Mouse (Mus musculus) lung, postnatal 10 days (tissue): ENCODE measurements around the gene Pemt.

Experiments used
- DNase-seq: peaks from one replicate; pipeline ENCODE4 v3.0.0; 2021

The Pemt gene

GRCm38 (mm10) chr11:60046058-60046735, at the start of gene Pemt:
Gene Pemt, minus strand, starts transcription at chr11:60046489.
- DNase-seq, result peak; percentile 97

DNA sequence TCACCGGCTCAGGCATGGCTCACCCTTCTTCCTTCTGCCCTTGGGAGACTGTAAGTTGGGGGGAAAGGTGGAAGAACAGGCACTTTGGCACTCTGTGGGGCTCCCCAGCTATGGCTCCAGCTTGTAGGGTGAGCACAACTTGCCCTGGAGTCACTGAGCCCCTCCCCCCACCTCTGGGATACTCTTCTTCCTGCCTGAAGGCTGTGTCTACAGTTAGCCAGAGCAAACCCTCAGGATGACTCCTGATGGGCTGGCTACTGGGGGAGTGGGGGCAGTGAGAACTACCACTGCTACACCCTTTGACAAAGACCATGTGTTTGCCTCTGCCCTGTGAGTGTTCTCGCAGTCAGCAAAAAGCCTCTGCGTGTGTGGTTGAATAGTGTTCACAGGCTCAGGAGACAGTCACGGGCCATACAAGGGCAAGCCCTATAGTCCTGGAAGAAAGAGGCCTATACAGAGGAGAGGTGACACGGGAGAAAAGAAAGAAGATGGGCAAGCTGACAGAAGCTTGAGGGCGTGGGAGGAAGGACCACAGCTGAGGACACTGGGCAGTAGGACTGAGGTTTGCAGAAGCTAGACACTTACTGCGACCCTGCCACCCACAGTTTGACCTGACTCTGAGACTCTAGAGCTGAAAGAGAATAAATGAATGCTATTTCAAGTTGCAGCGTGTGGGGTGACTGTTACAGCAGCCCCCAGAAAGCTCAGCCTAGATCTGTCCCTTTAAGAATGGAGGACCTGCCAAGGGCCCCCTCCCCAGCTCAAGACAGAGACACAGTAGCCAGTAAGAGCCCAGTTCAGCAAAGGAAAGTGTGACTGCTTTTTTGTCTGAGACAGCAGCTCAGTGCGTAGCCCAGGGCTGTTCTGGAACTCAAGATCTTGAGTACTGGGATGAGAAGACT, 48.9 kb upstream of the Pemt start:
- DNase-seq, result peak; percentile 54

- DNase-seq, result no peak
Observed at GRCm38 (mm10) chr11:60093984-60094587, 47.8 kb upstream of the Pemt start.

GRCm38 (mm10) chr11:60093227-60093626, 46.9 kb upstream of the Pemt start:
- DNase-seq, result no peak

- peak; percentile 41 for DNase-seq
Observed at GRCm38 (mm10) chr11:60091422-60091761, 45.1 kb upstream of the Pemt start.

GRCm38 (mm10) chr11:60090696-60091421, 44.6 kb upstream of the Pemt start:
- DNase-seq, result no peak

DNA sequence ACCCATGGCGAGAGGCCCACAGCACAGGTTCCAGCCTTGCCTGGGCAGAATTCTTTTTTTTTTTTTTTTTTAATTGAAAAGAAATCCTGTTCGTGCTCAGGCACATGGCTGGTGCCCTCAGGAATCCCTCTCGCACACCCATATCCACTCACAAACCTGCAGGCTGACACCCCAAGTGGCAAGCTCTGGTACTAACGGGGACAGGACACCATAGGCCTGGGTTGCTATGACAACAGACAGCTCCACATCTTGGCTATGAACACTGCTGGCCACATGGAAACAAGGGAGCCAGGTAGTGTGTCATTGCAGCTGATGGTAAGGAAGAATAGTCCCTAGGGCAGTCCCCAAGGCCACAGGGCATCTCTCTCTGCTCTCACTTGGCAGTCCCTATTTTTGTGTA, 42.7 kb upstream of the Pemt start:
- peak; percentile 43 for DNase-seq

DNA sequence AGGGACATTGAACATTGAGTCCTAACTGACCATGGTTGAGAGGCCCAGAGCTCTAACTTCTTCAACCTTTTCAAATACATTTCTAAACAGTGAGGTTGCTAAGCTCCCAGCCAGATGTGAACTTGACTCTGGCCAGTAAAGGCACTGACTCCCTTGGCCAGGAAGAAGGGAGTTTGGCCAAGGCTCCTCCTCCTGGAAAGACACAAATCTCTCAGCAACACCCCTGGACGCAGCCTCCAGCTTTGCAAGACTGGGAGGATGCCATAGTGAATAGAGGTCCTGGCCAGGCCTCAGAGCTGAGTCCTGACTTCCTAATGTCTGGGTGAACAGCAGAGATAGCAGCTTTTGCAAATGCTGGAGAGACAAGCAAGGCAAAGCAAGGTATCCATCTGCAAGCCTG, 40.4 kb upstream of the Pemt start:
- DNase-seq, result peak; percentile 28

GRCm38 (mm10) chr11:60084589-60084988, 38.3 kb upstream of the Pemt start:
- DNase-seq, result peak; percentile 55

- peak; percentile 87 for DNase-seq
Observed at GRCm38 (mm10) chr11:60076790-60077189, 30.5 kb upstream of the Pemt start.

DNA sequence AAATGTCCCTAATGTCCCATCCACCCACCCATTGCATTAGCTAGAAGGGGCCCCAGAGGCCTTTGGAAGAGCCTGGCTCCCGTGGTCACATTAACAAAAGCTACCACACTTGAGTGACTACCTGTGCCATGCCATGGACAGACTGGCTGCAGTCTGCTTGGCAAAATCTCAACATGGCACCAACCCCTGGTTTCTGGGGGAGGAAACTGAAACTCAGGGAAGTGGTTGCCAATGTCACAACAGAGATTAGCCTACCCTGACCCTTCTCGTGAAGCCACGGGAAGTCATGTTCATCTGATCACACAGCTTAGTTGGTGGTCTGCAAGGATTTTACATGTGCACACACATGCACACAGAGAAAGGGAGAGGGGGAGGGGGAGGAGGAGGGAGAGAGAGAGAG, 29.9 kb upstream of the Pemt start:
- no peak for DNase-seq

DNA sequence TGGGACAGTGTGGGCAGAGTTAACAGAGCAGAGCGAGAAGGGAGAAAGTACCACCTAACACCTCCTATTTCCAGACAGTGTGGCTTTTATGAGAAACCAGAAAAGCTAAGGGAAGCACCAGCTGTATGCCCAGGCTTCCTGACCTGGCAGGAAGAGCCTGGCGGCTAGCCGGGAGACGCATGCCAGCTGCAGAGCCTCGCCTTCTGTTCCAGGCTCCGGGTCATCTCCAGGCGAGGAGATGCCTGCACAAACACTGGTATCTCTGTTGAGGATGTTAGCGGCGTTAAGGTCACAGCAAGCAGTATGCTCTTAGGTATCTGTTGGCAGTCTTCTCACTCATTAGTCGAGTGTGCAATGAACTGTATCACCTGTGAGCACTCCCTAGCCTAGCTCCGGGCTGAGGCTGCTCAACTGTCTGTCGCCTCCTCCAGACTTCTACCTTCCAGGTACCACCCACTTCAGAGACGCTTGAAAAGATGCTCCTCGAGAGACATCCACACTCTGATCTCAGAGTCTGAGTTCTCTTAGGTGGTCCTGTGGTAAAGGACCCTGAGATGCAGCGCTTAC, 27.7 kb upstream of the Pemt start:
- no peak for DNase-seq

- no peak for DNase-seq
Observed at GRCm38 (mm10) chr11:60073121-60073520, 26.8 kb upstream of the Pemt start.

GRCm38 (mm10) chr11:60071221-60071620, 24.9 kb upstream of the Pemt start:
- DNase-seq, result no peak

GRCm38 (mm10) chr11:60070599-60070998, 24.3 kb upstream of the Pemt start:
- DNase-seq, result peak; percentile 73

DNA sequence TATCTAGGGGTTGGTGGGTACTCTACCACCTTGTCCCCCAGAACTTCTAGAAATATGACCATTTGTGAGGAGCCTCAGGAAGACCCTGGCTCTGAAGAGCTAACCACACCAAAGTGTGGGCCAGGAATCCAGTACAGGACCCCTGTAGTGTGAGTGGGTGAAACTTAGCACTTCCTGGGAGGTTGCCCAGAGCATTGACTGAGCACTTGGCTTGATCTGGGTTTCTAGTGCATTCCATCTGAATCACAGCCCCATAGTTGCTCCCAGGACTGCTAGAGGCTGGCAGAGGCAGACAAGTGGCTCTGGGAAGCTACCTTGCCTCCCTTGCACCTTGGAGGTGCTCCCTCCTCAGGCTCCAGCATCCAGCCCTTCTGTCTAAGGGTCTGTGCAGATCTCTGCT, 22.3 kb upstream of the Pemt start:
- no peak for DNase-seq

- DNase-seq, result no peak
Observed at GRCm38 (mm10) chr11:60067646-60068045, 21.4 kb upstream of the Pemt start.

GRCm38 (mm10) chr11:60065267-60065666, 19.0 kb upstream of the Pemt start:
- no peak for DNase-seq

DNA sequence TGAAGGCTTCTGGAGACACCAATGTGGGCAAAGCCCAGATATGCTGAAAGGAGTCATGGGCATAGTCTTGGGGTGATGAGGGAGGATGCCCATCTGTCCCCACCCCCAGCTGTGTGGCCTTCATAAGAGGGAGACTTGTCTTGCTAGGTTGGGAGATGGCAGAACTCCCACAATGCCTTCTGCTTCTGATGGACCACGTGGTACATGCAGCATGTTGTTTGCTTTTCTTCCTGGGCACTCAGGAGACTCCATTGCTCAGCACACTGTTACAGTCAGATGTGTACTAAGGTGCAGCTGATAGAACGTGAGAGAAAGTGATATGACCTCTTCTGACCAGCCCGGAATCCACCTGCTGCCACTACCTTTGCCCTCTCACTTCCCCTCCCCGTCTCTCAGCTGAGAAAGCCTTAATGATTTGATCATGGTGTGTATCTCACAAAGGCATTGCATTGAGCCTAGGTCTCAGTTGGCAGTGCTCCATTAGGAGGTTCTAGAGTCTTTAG, 15.3 kb upstream of the Pemt start:
- DNase-seq, result no peak

DNA sequence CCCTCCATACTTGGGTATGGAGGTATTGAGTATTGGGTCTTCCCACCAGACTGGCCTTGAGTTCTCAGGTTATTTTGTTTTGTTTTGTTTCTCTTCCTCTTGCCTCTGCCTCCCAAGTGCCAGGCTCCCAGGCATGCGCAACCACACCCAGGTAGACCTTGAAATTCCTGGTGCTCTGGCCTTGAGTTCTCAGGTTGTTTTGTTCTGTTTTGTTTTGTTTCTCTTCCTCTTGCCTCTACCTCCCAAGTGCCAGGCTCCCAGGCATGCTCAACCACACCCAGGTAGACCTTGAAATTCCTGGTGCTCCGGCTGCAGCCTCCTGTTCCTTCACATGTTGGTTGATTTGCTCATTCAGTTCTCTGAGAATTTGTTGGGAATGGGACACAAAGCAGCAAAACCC, 13.7 kb upstream of the Pemt start:
- DNase-seq, result no peak

DNA sequence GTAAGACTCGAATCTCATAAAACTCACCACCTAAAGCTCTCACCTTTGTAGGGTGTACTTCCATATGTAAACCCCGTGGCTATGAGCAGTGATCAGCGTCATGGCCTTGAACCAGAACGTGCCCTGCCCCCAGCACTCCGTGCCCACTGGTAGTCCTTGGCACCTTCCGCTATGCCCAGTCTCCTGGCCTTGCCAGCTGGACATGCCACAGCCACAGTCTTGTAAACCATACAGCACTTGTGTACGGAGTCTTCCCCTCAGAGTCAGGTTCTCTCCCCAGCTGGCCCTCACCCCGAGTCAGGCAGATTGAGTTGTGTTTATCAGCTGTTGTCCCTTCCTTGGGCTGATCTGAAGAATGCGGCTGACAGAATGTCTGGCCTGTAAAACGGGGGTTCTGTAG, 12.2 kb upstream of the Pemt start:
- no peak for DNase-seq

DNA sequence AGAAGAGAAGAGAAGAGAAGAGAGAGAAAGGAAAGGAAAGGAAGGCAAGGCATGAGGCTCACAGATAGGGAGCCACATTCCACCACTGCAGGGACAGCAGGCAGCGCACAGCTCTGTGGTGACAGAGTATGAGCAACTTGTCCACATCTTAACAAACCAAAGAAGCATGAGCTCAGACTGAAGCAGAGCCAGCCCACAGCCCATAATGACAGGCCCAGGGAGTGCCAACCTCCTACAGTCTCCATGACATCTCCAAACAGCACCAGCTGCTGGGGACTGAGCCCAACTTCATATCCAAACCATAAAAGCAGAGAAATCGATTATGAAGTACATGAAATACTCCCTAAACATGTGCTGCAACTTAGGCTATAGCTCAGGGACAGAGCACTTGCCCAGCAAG, 11.7 kb upstream of the Pemt start:
- no peak for DNase-seq

- DNase-seq, result no peak
Observed at GRCm38 (mm10) chr11:60056520-60056919, 10.2 kb upstream of the Pemt start.
